Mouse (Mus musculus) cerebellum, adult 18-20 months (tissue): Measurements from ENCODE around the gene Klhdc2.

ENCODE experiments used
- DNase-seq, 2 experiments: peaks; one replicate each; pipeline ENCODE4 v3.0.0; 2021

Klhdc2 gene

GRCm38 (mm10) chr12:69304051-69304450, 7.6 kb downstream of the Klhdc2 start:
- no peak for DNase-seq

DNA sequence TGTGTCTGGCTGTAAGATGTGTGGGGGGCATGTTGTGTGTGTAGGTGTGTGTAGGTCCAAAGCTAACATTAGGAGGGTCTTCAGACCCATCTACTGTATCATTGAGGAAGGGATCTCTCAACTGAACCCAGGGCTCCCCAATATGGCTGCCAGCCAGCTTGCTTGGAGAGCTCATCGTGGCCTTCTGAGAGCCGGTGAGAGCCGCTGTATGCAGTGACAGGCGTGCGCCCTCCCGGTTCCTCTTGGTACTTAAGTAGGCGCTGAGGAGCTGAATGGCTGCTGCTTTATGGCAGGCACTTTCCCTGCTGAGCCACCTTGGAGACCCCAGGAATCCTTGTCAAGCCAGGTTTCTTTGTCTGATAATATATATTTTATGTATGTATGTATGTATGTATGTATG, 9.9 kb downstream of the Klhdc2 start:
- no peak for DNase-seq

DNA sequence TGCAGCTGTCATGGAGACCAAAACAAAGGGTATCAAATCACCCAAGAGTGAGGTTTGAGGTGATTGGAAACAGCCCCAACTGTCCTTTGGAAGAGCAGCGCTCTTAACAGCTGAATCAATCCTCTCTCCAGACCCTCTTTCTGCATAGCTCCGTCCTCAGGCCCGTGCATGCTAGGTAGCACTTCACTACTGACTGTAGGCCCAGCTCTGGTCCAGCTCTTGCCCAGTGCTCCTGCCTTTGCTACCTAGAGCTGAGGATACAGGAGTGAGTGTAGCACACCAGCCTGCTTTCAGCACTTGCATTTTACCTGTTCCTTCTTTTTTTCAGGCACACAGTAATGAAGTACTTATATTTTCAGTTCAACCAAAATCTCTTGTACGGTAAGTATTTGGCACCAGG, 13.2 kb downstream of the Klhdc2 start:
- no peak for DNase-seq

GRCm38 (mm10) chr12:69318431-69318830, 21.9 kb downstream of the Klhdc2 start:
- DNase-seq: no peak

- DNase-seq: no peak
These were observed 34.7 kb downstream of the Klhdc2 start for GRCm38 (mm10) chr12:69331187-69331586.

DNA sequence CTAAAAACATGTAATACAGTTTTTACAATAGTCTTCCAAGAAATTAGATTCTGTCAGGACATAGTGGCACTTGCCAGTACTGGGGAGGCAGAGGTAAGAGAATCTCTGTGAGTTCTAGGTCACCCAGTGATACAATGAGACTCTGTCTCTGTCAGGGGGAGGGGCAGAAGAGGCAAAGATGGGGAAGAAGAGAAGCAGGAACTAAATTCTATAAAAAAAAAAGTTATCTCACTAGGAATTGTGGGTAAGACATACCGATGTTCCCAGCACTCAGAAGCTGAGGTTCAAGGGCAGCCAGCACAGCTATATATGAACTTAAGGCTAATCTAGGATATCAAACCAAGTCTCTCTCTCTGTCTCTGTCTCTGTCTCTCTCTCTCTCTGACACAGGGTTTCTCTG, 35.7 kb downstream of the Klhdc2 start:
- no peak for DNase-seq

DNA sequence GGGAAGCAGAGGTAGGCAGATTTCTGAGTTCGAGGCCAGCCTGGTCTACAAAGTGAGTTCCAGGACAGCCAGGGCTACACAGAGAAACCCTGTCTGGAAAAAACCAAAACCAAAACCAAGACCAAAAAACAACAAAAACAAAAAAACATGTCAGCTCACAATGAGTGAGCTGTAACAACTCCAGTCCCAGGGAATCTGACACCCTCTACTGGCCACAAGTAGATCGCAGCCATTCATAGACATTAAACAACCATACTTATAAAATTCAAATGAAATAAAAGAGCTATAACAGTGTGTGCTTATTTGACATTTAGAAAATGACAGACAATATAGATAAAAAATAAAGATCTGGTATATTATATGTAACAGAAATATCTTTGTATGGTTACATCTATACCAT, 37.1 kb downstream of the Klhdc2 start:
- DNase-seq: peak in 1 of 2 experiments; percentile 24

DNA sequence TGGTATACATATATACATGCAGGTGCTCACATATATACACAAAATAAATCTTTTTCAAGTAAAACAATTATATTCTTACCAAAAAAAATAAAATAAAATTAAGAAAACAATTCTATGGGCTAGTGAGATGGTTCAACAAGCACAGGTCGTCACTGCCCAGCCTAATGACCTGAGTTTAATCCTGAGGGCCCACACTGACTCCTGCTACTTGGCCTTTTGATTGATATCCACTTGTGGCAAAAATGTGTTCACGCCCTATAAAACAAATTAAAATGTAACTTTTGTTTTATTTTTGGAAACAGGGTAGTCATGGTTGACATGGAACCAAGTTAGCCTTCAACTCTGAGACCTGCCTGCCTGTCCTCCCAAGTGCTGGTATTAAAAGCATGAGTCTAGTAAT, 53.4 kb downstream of the Klhdc2 start:
- no peak for DNase-seq

DNA sequence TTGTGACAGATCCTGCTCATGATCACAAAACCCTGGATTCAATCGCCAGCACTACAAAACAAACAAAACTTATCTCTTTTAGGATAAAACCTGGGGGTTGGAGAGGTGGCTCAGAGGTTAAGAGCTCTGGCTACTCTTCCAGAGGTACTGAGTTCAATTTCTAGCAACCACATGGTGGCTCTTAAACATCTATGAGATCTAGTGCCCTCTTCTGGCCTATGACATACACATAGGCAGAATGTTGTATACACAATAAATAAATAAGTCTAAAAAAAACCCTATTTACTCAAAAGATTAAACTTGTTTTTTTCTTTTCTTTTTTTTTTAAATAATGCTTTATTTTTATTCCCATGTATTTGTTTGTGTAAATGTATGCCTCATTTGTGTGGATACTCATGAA, 55.2 kb downstream of the Klhdc2 start:
- DNase-seq: no peak

DNA sequence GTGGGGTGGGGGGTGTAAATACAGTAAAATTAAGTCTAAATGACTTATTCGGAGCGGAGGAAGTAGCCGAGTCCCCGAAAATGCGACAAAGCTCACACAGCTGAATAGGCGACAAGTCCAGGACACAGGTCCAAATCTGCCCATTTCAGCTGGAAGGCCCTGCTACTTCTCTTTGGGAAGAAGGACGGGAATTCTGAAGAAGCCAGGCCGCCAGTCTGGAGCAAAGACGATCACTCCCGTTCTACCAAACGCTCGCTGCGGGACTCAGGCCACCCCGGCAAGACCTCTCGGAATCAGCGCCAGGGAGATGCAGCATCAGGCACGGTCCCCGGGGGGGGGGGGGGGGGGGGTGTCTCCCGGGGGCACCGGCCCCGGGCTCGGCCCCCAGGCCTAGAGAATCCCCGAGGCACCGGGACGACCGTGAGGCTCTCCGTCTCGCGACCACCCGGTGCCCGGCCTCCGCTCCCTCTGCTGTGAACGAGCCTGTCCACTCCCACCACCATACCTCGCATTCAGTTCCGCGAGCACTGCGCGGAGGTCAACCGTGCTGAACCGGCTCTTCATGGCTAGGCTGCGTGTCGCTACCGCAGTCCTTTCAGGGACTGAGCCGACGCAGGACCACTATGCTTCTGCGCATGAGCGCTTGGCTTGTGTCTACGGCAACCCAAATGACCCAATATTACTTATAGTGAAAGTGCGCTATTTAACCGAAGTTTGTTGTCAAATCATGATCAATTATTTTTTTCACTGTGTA, 60.2 kb downstream of the Klhdc2 start, which contains the start of gene Nemf:
Nemf (minus strand) TSS at position 620 of the 754 bp plus-strand sequence.
- peak; percentile 86 to 92 for DNase-seq

GRCm38 (mm10) chr12:69357300-69357646, 60.8 kb downstream of the Klhdc2 start:
- no peak for DNase-seq
